Mouse (Mus musculus): ENCODE measurements at regions not wholly inside any gene's neighbourhood (a gene's known extent, or its start where the extent isn't known, plus 50 kb on each side); places are given as distances from the start of the nearest gene placed in this dataset.

GRCm38 (mm10) chr5:73729646-73730045 is 78.5 kb downstream of the Spata18 start:
- DNase-seq (ENCODE audit: low spot score in 2 of 2): no peak

GRCm38 (mm10) chr5:73731423-73731822 is 80.2 kb downstream of the Spata18 start:
- no peak for DNase-seq (ENCODE audit: low spot score in 2 of 2)

DNA sequence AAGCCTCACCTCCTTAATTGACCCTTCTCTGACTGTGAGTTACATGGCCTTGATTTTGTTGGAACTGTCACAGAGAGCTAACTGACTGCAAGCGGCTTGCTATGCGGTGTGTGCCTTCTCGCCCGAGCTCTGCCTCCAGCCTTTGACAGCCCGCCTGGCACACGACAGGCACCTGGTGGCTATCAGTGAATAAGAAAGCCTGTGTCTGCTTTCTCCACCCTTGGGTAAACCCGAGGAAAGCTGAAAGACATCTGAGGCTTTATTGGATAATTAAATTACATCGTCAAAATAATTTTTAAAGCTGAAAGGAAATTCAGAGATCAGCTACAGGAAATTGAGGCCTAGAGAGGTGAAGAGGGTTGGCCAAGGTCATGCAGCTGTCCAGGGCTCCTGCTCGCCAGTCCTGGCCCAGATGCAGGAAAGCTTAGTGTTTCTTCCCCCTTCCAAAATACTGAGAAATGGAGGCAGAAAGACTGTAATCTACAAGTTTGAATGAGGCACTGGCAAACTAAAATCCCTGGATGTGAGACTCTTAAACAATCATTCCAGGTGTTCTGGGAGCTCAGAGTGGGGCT is 80.9 kb downstream of the Spata18 start:
- DNase-seq (ENCODE audit: low spot score in 2 of 2): no peak

DNA sequence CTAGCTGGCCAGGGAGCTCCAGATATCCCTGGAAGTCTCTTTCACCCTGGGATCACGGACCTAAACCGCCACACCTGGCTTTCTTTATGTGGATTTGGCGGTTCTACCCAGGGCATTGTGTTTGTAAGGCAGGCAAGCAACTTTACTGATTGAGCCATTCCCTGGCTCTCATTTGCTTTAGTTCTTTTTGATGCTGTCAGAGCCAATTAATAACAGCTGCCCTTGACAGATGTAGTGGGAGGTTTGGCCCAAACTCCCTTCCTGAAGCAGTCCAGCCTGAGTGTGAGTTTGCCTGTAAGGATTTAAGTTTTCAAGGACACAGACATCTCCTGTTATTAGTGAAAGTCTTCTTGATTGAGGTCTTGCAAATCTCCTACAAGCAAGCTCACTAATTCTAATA is 89.6 kb downstream of the Spata18 start:
- DNase-seq (ENCODE audit: low spot score in 2 of 2): no peak

DNA sequence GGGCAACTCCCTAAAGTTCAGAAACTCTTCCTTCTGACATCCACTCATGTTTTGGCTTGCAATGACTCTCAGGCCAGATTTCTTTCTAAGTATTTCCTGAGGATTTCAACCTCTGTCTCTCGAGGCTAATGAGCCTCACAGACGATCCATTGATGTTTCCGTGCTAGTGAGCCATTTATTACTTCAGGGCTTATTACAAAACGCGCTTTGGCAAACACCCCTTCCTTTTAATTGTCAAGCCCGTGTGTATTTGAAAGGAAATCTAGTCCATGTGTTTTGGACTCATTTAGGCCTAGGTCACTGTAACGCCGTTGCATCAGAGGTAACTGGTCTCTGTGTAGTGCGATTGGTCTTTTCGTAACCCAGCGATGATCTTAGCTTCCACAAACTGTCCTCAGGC is 90.3 kb downstream of the Spata18 start:
- DNase-seq (ENCODE audit: low spot score in 2 of 2): no peak

DNA sequence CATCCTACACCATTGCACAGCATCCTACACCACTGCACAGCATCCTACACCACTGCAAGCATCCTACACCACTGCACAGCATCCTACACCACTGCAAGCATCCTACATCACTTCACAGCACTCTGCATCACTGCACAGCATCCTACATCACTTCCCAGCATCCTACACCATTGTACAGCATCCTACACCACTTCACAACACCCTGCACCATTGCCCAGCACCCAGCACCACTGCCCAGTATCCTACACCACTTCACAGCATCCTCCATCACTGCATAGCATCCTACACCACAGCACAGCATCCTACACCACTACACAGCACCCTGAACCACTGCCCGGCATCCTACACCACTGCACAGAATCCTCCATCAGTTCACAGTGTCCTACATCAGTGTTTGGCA is 92.8 kb downstream of the Spata18 start:
- no peak for DNase-seq (ENCODE audit: low spot score in 2 of 2)

DNA sequence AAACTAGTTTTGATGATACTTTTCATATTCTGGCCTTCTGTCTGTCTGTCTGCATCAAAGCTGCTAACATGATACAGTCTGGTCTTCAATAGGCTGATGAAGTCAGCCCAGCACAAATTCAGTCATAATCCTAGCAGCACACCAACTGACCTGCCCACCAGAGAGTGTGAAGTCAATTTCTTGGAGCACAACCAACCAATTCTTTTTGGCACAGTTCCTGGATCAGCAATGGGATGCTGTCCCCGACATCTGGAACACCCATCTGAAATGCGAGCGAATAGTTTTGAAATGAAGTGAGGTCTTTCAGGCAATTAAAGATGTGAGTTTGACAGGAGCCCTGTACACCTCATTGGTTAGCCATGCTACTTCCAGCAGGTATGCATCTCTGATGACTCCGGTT is 98.6 kb downstream of the Spata18 start:
- DNase-seq (ENCODE audit: low spot score in 2 of 2): no peak

DNA sequence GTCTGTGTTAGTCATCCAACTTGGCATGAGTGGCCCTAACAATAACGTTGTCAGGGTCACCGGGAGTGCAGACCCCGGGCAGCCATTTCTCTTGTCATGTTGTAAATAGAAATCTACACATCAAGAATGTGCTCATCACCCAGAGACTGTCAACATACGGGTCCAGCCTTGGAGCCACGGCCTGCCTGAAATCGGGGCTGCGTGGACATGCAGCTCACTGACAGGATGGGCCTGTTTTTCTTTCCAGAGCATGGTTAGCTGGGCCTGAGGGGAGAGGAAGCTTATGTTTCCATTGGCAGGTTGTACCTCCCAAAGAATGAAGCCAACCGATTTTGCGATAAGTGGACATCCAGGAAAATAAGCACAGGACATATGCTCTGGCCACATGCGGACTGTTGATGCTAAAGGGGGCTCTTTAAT is 101.1 kb downstream of the Spata18 start:
- DNase-seq (ENCODE audit: low spot score in 2 of 2): no peak

GRCm38 (mm10) chr5:73753827-73754226 is 102.6 kb downstream of the Spata18 start:
- DNase-seq (ENCODE audit: low spot score in 2 of 2): no peak

- DNase-seq (ENCODE audit: low spot score in 2 of 2): no peak
Measured at GRCm38 (mm10) chr5:73758534-73758933, 107.4 kb downstream of the Spata18 start.

DNA sequence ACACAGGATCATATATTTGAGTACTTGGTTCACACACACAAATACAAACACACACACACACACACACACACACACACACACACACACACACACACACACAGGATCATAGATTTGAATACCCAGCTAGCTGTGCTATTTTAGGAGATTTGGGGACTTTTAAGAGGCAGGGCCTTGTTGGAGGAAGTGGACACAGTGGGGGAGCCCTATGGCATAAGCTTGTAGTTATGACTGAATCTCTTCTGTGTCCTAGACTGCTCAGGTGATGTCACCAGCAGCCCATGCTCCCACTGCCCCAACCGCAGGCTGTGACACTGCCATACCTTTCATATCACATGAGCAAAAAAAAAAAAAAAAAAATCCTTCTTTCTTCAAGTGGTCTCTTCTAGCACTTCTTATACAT is 110.1 kb downstream of the Spata18 start:
- no peak for DNase-seq (ENCODE audit: low spot score in 2 of 2)

DNA sequence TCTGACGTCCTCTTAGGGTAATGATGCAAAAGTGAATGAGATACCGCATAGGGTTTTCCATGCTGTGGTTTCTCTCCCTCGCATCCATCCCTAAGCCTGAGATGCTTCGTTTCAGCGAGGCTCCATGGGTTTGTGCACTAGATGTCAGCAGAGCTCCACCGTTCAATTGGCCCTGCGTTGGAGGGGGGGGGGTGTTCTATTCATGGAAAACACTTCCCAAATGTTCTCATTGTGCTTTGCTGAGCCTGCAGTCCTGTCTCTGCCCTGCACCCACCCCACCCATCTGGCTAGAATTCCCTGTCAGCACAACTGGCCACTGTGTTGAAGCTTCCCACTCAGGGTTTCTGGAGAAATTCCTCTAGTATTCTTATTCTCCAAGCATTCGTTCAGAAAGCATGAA is 110.5 kb downstream of the Spata18 start:
- DNase-seq (ENCODE audit: low spot score in 2 of 2): peak; percentile 74 to 81

DNA sequence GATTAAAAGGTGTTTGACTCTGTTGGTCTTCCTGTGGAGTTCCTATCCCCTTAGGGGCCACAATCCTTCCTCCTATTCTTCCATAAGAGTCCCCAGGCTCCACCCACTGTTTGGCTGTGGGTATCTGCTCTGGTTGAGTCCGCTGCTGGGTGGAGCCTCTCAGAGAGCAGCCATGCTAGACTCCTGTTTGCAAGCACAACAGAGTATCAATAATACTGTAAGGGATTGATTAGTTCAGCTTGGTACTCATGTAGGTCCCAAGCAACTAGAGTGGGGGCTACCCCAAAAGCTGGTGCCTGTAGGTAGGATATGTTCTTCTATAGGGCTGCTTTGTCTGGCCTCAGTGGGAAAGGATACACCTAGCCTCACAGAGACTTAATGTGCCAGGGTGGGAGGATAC is 113.0 kb downstream of the Spata18 start:
- DNase-seq (ENCODE audit: low spot score in 2 of 2): no peak

DNA sequence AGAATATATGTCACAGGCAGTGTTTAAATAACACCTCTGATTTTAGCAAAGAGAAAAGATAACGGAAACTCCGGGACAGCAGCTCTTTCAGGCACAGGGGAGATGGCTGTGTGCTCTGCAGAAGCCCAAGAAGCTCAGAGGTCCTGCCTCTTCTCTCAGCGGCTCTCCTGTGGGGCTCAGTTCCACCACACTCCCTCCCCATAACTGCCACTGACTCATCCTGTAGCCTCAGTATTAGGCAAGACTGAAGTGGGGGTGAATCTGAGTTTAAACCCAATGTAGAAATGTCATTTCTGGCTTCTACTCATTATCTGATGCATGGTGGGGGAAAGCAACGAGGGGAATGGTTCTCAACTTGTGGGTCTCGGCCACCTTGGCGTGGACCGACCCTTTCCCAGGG is 114.3 kb downstream of the Spata18 start:
- no peak for DNase-seq (ENCODE audit: low spot score in 2 of 2)

- DNase-seq (ENCODE audit: low spot score in 2 of 2): peak in 1 of 2 experiments; percentile 17
Measured at GRCm38 (mm10) chr5:73768253-73768652, 117.1 kb downstream of the Spata18 start.

- DNase-seq (ENCODE audit: low spot score in 2 of 2): no peak
Measured at GRCm38 (mm10) chr5:73775775-73776548, 124.8 kb downstream of the Spata18 start.

DNA sequence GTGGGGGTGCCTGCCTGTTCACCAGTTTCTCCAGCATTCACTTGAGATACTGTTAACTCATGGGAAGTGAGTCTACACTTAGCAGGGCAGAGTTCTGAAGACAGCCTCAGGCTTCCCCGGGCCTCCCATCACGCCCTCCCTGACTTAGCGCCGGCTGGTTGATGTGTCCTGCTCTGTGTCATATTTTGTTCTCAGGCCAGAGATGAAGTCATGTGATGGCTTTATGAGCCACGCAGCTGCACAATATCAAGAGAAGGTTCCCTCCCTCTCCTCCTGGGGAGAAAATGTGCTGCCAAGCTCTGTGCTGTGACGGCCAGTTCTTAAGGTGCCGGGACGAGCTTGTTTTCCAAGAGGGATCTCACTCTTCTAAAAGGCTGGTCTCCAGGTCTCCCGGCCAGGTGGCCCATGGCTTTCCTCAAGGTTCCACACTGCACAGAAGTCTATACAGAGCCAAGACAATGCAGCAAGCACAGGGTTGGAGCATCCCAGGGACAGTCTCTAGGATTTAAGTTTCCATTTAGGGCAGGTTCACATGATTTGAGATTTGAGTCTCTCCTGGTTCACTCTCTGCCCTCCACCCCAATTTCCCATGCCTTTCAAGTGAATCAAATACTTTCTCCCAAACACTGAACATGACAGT is 126.2 kb downstream of the Spata18 start:
- DNase-seq (ENCODE audit: low spot score in 2 of 2): peak; percentile 16 to 20

DNA sequence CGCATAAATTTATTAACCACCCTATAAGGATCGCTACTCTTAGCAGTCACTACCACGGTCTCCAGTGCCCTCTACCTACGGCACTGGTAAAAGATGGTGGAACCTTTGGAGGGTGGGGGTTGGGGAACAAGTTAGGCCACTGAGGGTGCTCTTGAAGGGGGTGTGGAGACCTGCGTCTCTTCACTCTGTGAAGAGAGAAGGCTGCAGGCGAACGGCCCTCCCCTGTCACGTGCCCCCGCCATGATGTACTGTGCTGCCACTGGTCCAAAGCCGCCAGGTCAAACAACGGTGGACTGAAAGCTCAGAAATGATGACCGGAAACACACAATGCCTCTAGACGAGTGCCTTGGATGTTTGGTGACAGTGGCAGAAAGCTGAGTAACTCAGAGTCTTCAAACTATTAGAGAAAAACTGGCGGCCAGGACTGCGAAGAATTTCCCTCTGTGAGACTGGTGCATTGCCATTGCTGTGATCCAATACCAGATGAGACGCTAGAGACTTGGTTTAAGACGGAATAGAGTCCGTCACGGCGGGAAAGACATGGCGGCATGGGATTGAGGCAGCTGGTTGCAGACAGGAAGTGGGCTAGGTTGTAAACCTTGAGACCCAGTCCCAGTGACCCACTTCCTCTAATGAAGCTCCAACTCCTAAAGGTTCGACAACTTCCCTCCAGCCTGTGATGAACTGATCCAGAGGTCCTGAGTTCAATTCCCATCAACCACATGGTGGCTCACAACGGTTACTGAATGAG is 130.2 kb downstream of the Spata18 start:
- DNase-seq (ENCODE audit: low spot score in 2 of 2): no peak

GRCm38 (mm10) chr5:73782214-73783091 is 131.3 kb downstream of the Spata18 start:
- no peak for DNase-seq (ENCODE audit: low spot score in 2 of 2)

DNA sequence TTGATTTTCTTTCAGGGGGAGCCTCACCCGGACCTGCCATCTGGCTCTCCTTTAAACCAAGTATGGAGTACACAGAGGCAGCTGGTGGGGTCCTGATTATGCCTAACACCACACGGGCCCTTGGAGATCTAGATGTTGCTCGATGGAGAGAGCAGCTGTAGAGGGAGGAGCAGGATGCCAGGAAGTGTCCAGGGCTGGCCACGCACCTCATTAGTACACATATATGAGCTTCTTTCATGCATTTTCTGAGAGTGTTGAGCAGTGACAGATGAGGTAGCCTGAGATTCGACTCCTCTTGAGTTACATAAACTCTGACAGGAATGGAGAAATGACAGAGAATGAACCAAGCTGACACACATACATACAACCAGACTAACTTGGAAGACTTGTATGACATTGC is 136.1 kb downstream of the Spata18 start:
- DNase-seq (ENCODE audit: low spot score in 2 of 2): no peak

DNA sequence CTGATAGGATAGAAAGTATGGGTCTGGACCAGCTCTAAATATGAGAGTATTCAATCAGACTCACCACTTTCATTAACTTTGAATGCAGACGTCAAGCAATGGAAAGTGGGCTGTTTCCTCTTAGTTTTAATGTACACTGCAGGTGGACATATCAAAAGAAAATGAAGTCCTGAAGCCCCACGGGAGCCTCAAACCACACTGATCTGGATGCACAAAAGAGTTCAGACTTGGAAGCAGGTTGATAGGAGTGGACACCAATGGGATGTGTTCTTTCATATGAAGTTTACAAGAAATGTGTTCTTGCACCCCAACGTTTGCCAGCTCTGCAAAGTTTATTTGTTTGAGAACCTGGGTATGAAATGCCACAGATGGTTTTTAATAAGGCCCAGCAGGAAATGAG is 141.0 kb downstream of the Spata18 start:
- DNase-seq (ENCODE audit: low spot score in 2 of 2): no peak
